Mouse (Mus musculus) intestine, postnatal 0 days (tissue): Measurements from ENCODE around the gene Grm4. TPM values are rescaled to one million over a fixed set of nuclear protein-coding genes. Genes with fewer than 3 reads are reported as not detected.

Experiments
- ATAC-seq: fragments of 200-750 bp; cut with Nextera tagmentation; 2 replicates; pipeline ENCODE4 v1.8.0; 2017; ENCODE audit warnings: mild to moderate bottlenecking, moderate TSS enrichment, moderate library complexity
- H3K27ac ChIP-seq: fragments of 300-500 bp; sonication (generic); 2 replicates; pipeline ENCODE4 v1.5.1; 2014; ENCODE audit warnings: mild to moderate bottlenecking, low read depth, low read length, moderate library complexity
- H3K27me3 ChIP-seq: fragments of 300-500 bp; sonication (generic); replicated peaks from 2 replicates; pipeline ENCODE4 v1.6.1; 2014; ENCODE audit warnings: low read length, mixed read lengths; ENCODE audit not compliant: control insufficient read depth, insufficient read depth
- H3K36me3 ChIP-seq: fragments of 300-500 bp; sonication (generic); 2 replicates; pipeline ENCODE4 v1.6.1; 2014; ENCODE audit warnings: mild to moderate bottlenecking, moderate library complexity; ENCODE audit not compliant: control insufficient read depth, insufficient read depth
- H3K4me1 ChIP-seq: fragments of 300-500 bp; sonication (generic); replicated peaks from 2 replicates; pipeline ENCODE4 v1.6.1; 2014; ENCODE audit warnings: antibody characterized with exemption, low read length, mixed read lengths; ENCODE audit not compliant: control insufficient read depth, insufficient read depth
- H3K4me2 ChIP-seq: fragments of 300-500 bp; sonication (generic); replicated peaks from 2 replicates; pipeline ENCODE4 v1.6.1; 2014; ENCODE audit warnings: low read depth, mild to moderate bottlenecking, moderate library complexity
- H3K4me3 ChIP-seq: fragments of 300-500 bp; sonication (generic); 2 replicates; pipeline ENCODE4 v1.5.1; 2014; ENCODE audit warnings: low read depth, low read length
- H3K9ac ChIP-seq: fragments of 300-500 bp; sonication (generic); 2 replicates; pipeline ENCODE4 v1.6.1; 2014; ENCODE audit warnings: mild to moderate bottlenecking, low read depth, low read length
- H3K9me3 ChIP-seq: fragments of 300-500 bp; sonication (generic); 2 replicates; pipeline ENCODE4 v1.6.1; 2016; ENCODE audit warnings: mixed run types; ENCODE audit not compliant: control insufficient read depth
- CTCF ChIP-seq: sonication (generic); IDR thresholded peaks from 2 replicates; pipeline ENCODE4 v1.5.1; 2016; ENCODE audit warnings: low read depth, mild to moderate bottlenecking, control low read depth, antibody characterized with exemption, moderate library complexity
- WGBS: fragments of 180-500 bp; shearing (Covaris S2); extraction: QIAGEN DNeasy Blood & Tissue Kit; methylation state at CpG from one replicate; pipeline ENCODE4 v1.1.7; 2014; 5-methylcytosine and 5-hydroxymethylcytosine counted together
- polyA plus RNA-seq: library from polyadenylated mRNA; unstranded; fragments of >200 nt; fragmentation: Nextera tagmentation; extraction: Ambion mirVana; gene quantifications from 2 replicates; pipeline ENCODE4 v1.2.1, GENCODE M21; 2015

Gene Grm4
- polyA plus RNA-seq, 1 experiment from 2014 or later: 0.47 TPM

GRCm38 (mm10) chr17:27500811-27501210 lies 20.4 kb downstream of the Grm4 start:
- no peak for ATAC-seq
- 57% methylated on average over 4 of the region's 4 CpGs for WGBS
- Histone ChIP-seq H3K4me1 (no peaks in the 10 kb centered on the region), H3K4me3 (no peak overlapping the region), H3K9ac (no peak overlapping the region), H3K27ac (no peak overlapping the region), H3K4me2 (no peak overlapping the region), H3K36me3 (no peaks in the 10 kb centered on the region), H3K9me3 (no peaks in the 10 kb centered on the region), H3K27me3 (0 out of 2 replicates have a peak, but pooled peaks cover 18% of the 10 kb centered on the region)
- no peak for TF ChIP-seq CTCF

- Histone ChIP-seq H3K36me3 (no peaks in the 10 kb centered on the region), H3K4me3 (no peak overlapping the region), H3K9ac (no peak overlapping the region), H3K27me3 (0 out of 2 replicates have a peak, but pooled peaks cover 9% of the 10 kb centered on the region), H3K4me2 (no peak overlapping the region), H3K27ac (no peak overlapping the region), H3K9me3 (no peaks in the 10 kb centered on the region), H3K4me1 (no peaks in the 10 kb centered on the region)
- 77% methylated on average over 13 of the region's 13 CpGs for WGBS
- TF ChIP-seq CTCF: no peak
- ATAC-seq: no peak
These were observed 22.1 kb downstream of the Grm4 start for GRCm38 (mm10) chr17:27499080-27499479.

DNA sequence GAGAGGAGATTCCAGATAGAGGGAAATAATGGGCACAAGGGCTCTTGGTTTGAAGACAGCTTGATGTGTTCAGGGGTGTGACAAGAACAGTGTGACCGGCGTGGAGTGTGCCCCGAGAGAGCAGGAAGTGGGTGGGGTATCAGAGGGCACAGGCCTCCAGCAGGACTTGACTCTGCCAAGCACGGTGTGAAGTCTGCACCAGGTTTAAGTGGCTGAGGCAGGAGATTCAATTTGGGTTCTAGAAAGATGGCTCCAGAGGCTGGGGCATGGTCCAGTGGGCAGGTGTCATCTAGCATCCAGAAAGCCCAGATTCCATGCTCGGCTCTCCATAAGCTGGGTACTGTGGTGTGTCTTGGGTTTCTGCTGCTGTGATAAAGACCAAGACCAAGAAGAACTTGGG lies 23.4 kb downstream of the Grm4 start:
- Histone ChIP-seq H3K4me1 (no peaks in the 10 kb centered on the region), H3K27me3 (0 out of 2 replicates have a peak, but pooled peaks cover 6% of the 10 kb centered on the region), H3K27ac (no peak overlapping the region), H3K9ac (no peak overlapping the region), H3K9me3 (no peaks in the 10 kb centered on the region), H3K36me3 (no peaks in the 10 kb centered on the region), H3K4me2 (no peak overlapping the region), H3K4me3 (no peak overlapping the region)
- TF ChIP-seq CTCF: no peak
- ATAC-seq: no peak
- WGBS: 62% methylated on average over 5 of the region's 5 CpGs

DNA sequence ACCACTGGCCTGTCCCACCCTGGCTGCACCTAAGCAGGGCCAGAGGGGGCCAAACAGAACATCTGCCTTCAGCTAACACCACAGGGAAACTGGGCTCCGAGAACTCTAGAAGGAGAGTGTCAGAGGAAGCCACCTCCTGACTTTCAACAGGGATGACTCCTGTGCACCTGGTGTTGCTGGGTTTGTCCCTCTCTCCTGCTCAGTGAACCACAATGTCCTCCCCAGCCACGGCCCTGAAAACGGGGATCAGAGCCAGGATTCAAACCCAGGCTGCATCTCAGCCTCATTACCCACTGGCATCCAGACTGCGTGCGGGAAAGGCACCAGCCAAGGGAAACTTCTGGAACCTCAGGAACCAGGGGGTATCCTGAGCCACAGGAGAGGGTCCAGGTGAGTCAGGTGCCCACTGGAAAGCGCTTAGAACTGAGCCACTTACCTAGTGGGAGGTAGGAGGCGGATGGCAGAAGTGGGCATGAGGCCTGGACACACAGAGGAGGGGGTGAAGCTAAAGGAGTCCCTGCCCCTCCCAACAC lies 26.1 kb downstream of the Grm4 start:
- TF ChIP-seq CTCF: no peak
- Histone ChIP-seq H3K36me3 (no peaks in the 10 kb centered on the region), H3K27me3 (no peaks in the 10 kb centered on the region), H3K27ac (no peak overlapping the region), H3K9me3 (no peaks in the 10 kb centered on the region), H3K9ac (no peak overlapping the region), H3K4me2 (no peak overlapping the region), H3K4me3 (no peak overlapping the region), H3K4me1 (no peaks in the 10 kb centered on the region)
- ATAC-seq: no peak
- 87% methylated on average over 7 of the region's 7 CpGs for WGBS

GRCm38 (mm10) chr17:27493969-27494368 lies 27.2 kb downstream of the Grm4 start:
- no peak overlapping the region for H3K4me3 ChIP-seq

GRCm38 (mm10) chr17:27493389-27493788 lies 27.8 kb downstream of the Grm4 start:
- TF ChIP-seq CTCF: no peak
- Histone ChIP-seq H3K4me2 (no peak overlapping the region), H3K36me3 (no peaks in the 10 kb centered on the region), H3K4me3 (no peak overlapping the region), H3K4me1 (no peaks in the 10 kb centered on the region), H3K9me3 (no peaks in the 10 kb centered on the region), H3K27me3 (no peaks in the 10 kb centered on the region), H3K27ac (no peak overlapping the region), H3K9ac (no peak overlapping the region)
- ATAC-seq: no peak
- WGBS: 79% methylated on average over 4 of the region's 4 CpGs

More at GRCm38 (mm10) chr17:27493969-27494368, 27.2 kb downstream of the Grm4 start:
- H3K36me3 ChIP-seq: no peaks in the 10 kb centered on the region
- no peaks in the 10 kb centered on the region for H3K4me1 ChIP-seq
- no peak overlapping the region for H3K4me2 ChIP-seq
- TF ChIP-seq CTCF: no peak
- H3K27me3 ChIP-seq: no peaks in the 10 kb centered on the region
- no peaks in the 10 kb centered on the region for H3K9me3 ChIP-seq
- 48% methylated on average over 8 of the region's 8 CpGs for WGBS
- ATAC-seq: no peak
- H3K9ac ChIP-seq: no peak overlapping the region
- no peak overlapping the region for H3K27ac ChIP-seq
